ENCODE assay signal across 8 mouse cellular contexts in the genomic region with DNA sequence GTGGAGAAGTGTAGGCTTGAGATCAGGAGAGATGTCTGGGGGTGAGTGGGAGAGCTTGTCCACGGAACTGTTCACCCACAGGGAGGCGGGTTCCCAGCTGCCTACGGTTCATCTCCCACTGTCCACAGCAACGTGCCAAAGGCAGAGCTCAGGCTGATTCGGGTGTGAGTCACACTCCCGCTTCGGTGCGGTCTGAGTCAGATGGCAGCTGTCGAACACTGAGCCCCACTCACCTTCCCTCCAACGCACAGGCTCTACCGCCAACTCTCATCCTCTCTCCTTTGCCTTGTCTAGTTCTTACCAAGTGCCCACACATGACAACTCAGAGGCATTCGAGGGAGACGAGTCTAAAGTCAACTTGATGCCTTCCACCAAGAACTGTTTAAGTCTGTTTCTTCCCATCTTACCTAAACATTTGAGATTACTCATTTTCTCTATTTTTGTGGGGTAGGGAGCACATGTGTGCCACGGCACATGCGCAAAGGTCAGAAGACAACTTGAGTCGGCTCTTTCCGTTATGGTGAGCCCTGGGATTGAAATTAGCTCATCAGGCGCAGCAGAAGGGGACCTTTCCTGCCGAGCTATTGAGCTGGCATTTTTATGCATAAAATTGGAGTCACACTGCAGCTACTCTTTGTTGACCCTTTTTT.
DNase-seq lines count a peak whose midpoint lies in the region; ATAC-seq lines count a peak whose summit lies in the region.
"Had no signal": no experiment of that assay in that cellular context is flagged by ENCODE, and none has a peak within 500 bp of the region (broad histone marks: within the 10 kb centered on the region; RNA-seq: fewer than 3 reads in every experiment).

No protein-coding gene starts in this region.

- DNase-seq in layer of hippocampus, adult 11-12 months (ENCODE audit: low spot score): peak; percentile 72
- DNase-seq in layer of hippocampus, postnatal 25 days (ENCODE audit: extremely low spot score in 1 of 2, low spot score in 1 of 2): no peak
- DNase-seq in cerebellum, adult 18-20 months: peak; percentile 62 to 75
- DNase-seq in gastrocnemius, postnatal 25 days: peak; percentile 35
- DNase-seq in right cerebral cortex, postnatal 25 days: peak; percentile 89
- no peak for DNase-seq in natural killer cell, adult 2 months (ENCODE audit: low spot score in 2 of 2)

- no peak for ATAC-seq in activated CD4-positive, CD25-positive, alpha-beta regulatory T cell, adult 4 months
- ATAC-seq: intestine, embryonic 16.5 days had no signal

Comparison
In these comparisons a context has a peak if more than half of its experiments do, and no peak if none do; other contexts are left out.
1. DNase-seq: peak in layer of hippocampus, adult 11-12 months (single experiment), cerebellum, adult 18-20 months (2 of 2), gastrocnemius, postnatal 25 days (single experiment) and right cerebral cortex, postnatal 25 days (single experiment); none in layer of hippocampus, postnatal 25 days (0 of 2) and natural killer cell, adult 2 months (0 of 2).